Mouse (Mus musculus): ENCODE data around the gene Tbc1d32. TPM values are rescaled to one million over a fixed set of nuclear protein-coding genes. Genes with fewer than 3 reads are reported as not detected.

Tbc1d32 gene
- total and polyA plus RNA-seq, 3 experiments = not detected

- H3K9me3 ChIP-seq (replicated peaks; ENCODE audit: insufficient read depth, low read length) = no peaks in the 10 kb centered on the region
- H3K27me3 ChIP-seq (ENCODE audit: control insufficient read depth in 1 of 2, insufficient read depth in 2 of 2, low read length in 2 of 2) = no peaks in the 10 kb centered on the region
- DNase-seq (ENCODE audit: low read depth, low spot score) = no peak
- H3K4me1 ChIP-seq (ENCODE audit: control insufficient read depth in 1 of 2, insufficient read depth in 2 of 2, low read length in 2 of 2) = no peaks in the 10 kb centered on the region
- no peak overlapping the region for H3K4me3 ChIP-seq (ENCODE audit: control insufficient read depth in 1 of 2, insufficient read depth in 1 of 2, low read depth in 2 of 2, low read length in 2 of 2)
- H3K36me3 ChIP-seq (ENCODE audit: control insufficient read depth in 1 of 2, insufficient read depth in 2 of 2, low read length in 2 of 2) = no peaks in the 10 kb centered on the region
- TF ChIP-seq ELF1 (IDR thresholded peaks at IDR 0.05; ENCODE audit: low read depth, low read length) (no peak), CTCF (IDR thresholded peaks at IDR 0.05 in 2 of 3, conservative IDR thresholded peaks at IDR 0.05 in 1 of 3; ENCODE audit: control insufficient read depth in 1 of 3, insufficient read depth in 1 of 3, low read depth in 2 of 3, low read length in 3 of 3, poor library complexity in 1 of 3, severe bottlenecking in 1 of 3) (no peak), MYC (IDR thresholded peaks at IDR 0.05; ENCODE audit: low read depth, low read length) (no peak), POLR2AphosphoS5 (IDR thresholded peaks at IDR 0.05; ENCODE audit: borderline replicate concordance, low read depth, low read length) (no peak), GABPA (IDR thresholded peaks at IDR 0.05; ENCODE audit: low read depth, low read length) (no peak), MXI1 (IDR thresholded peaks at IDR 0.05; ENCODE audit: low read depth, low read length) (no peak), ZNF384 (IDR thresholded peaks at IDR 0.05; ENCODE audit: low read depth, low read length) (no peak), NELFE (IDR thresholded peaks at IDR 0.05; ENCODE audit: low read depth, low read length) (no peak)
- no peak overlapping the region for H3K9ac ChIP-seq (ENCODE audit: control insufficient read depth, low read depth, low read length, poor library complexity, severe bottlenecking)
- H3K27ac ChIP-seq (ENCODE audit: control insufficient read depth, low read depth, low read length) = no peak overlapping the region
- H3K79me2 ChIP-seq (ENCODE audit: control insufficient read depth, insufficient read depth, low read length, poor library complexity) = no peaks in the 10 kb centered on the region
These were observed 121.5 kb downstream of the Tbc1d32 start for GRCm38 (mm10) chr10:56106996-56107334.

- Histone ChIP-seq H3K4me1 (ENCODE audit: control insufficient read depth in 1 of 2, insufficient read depth in 2 of 2, low read length in 2 of 2) (no peaks in the 10 kb centered on the region), H3K36me3 (ENCODE audit: control insufficient read depth in 1 of 2, insufficient read depth in 2 of 2, low read length in 2 of 2) (no peaks in the 10 kb centered on the region), H3K27me3 (ENCODE audit: control insufficient read depth in 1 of 2, insufficient read depth in 2 of 2, low read length in 2 of 2) (no peaks in the 10 kb centered on the region), H3K4me3 (ENCODE audit: control insufficient read depth in 1 of 2, insufficient read depth in 1 of 2, low read depth in 2 of 2, low read length in 2 of 2) (no peak within 1 kb of the TSS), H3K9ac (ENCODE audit: control insufficient read depth, low read depth, low read length, poor library complexity, severe bottlenecking) (no peak within 1 kb of the TSS), H3K9me3 (replicated peaks; ENCODE audit: insufficient read depth, low read length) (no peaks in the 10 kb centered on the region), H3K27ac (ENCODE audit: control insufficient read depth, low read depth, low read length) (no peak within 1 kb of the TSS), H3K79me2 (ENCODE audit: control insufficient read depth, insufficient read depth, low read length, poor library complexity) (no peaks in the 10 kb centered on the region)
- TF ChIP-seq CHD2 (IDR thresholded peaks at IDR 0.05; ENCODE audit: low read length) = no peak
- no peak for DNase-seq (ENCODE audit: low read depth, low spot score)
These were observed 122.0 kb downstream of the Tbc1d32 start, which contains the start of gene Msl3l2 for GRCm38 (mm10) chr10:56106333-56106995. Gene Msl3l2, plus strand, starts transcription at chr10:56106917.

GRCm38 (mm10) chr10:56099641-56100310 is 128.7 kb downstream of the Tbc1d32 start:
- no peak for DNase-seq (ENCODE audit: low read depth, low spot score)
- H3K27me3 ChIP-seq (ENCODE audit: control insufficient read depth in 1 of 2, insufficient read depth in 2 of 2, low read length in 2 of 2) = no peaks in the 10 kb centered on the region
- no peaks in the 10 kb centered on the region for H3K9me3 ChIP-seq (replicated peaks; ENCODE audit: insufficient read depth, low read length)
- TF ChIP-seq POLR2A (IDR thresholded peaks at IDR 0.05; ENCODE audit: control insufficient read depth in 1 of 2, insufficient read depth in 1 of 2, low read depth in 1 of 2, low read length in 2 of 2, poor library complexity in 1 of 2) (no peak), CTCF (IDR thresholded peaks at IDR 0.05 in 2 of 3, conservative IDR thresholded peaks at IDR 0.05 in 1 of 3; ENCODE audit: control insufficient read depth in 1 of 3, insufficient read depth in 1 of 3, low read depth in 2 of 3, low read length in 3 of 3, poor library complexity in 1 of 3, severe bottlenecking in 1 of 3) (no peak), USF2 (IDR thresholded peaks at IDR 0.05; ENCODE audit: borderline replicate concordance in 1 of 2, insufficient read depth in 1 of 2, low read depth in 1 of 2, low read length in 2 of 2) (no peak), JUND (IDR thresholded peaks at IDR 0.05; ENCODE audit: low read depth, low read length) (no peak), MAZ (IDR thresholded peaks at IDR 0.05; ENCODE audit: low read depth, low read length) (no peak), ZMIZ1 (IDR thresholded peaks at IDR 0.05; ENCODE audit: low read depth, low read length) (no peak), HCFC1 (IDR thresholded peaks at IDR 0.05; ENCODE audit: low read depth, low read length) (no peak)
- H3K4me3 ChIP-seq (ENCODE audit: control insufficient read depth in 1 of 2, insufficient read depth in 1 of 2, low read depth in 2 of 2, low read length in 2 of 2) = no peak overlapping the region
- no peaks in the 10 kb centered on the region for H3K4me1 ChIP-seq (ENCODE audit: control insufficient read depth in 1 of 2, insufficient read depth in 2 of 2, low read length in 2 of 2)
- H3K36me3 ChIP-seq (ENCODE audit: control insufficient read depth in 1 of 2, insufficient read depth in 2 of 2, low read length in 2 of 2) = no peaks in the 10 kb centered on the region
- H3K79me2 ChIP-seq (ENCODE audit: control insufficient read depth, insufficient read depth, low read length, poor library complexity) = no peaks in the 10 kb centered on the region
- no peak overlapping the region for H3K9ac ChIP-seq (ENCODE audit: control insufficient read depth, low read depth, low read length, poor library complexity, severe bottlenecking)
- H3K27ac ChIP-seq (ENCODE audit: control insufficient read depth, low read depth, low read length) = no peak overlapping the region

Data from MEL (cell line).